Mouse (Mus musculus): ENCODE measurements around the gene Cxcl13. TPM values are rescaled to one million over a fixed set of nuclear protein-coding genes. Genes with fewer than 3 reads are reported as not detected.

The Cxcl13 gene
- polyA plus RNA-seq, 1 experiment from 2014 or later = 2.4 TPM

GRCm38 (mm10) chr5:95976299-95976698 is 19.5 kb downstream of the Cxcl13 start:
- H3K9me3 ChIP-seq (ENCODE audit: low read depth, low read length) = no peaks in the 10 kb centered on the region
- no peak overlapping the region for H3K4me2 ChIP-seq
- 65% methylated on average over 1 of the region's 1 CpGs for WGBS
- no peak overlapping the region for H3K27ac ChIP-seq (ENCODE audit: low read depth)
- no peak overlapping the region for H3K9ac ChIP-seq
- no peak for TF ChIP-seq CTCF (IDR thresholded peaks at IDR 0.05; ENCODE audit: low read depth)
- no peaks in the 10 kb centered on the region for H3K4me1 ChIP-seq (ENCODE audit: insufficient read depth)
- no peaks in the 10 kb centered on the region for H3K36me3 ChIP-seq (ENCODE audit: insufficient read depth)
- H3K27me3 ChIP-seq (ENCODE audit: insufficient read depth, low read length) = no peaks in the 10 kb centered on the region
- no peak for ATAC-seq (ENCODE audit: insufficient read depth)
- no peak overlapping the region for H3K4me3 ChIP-seq (ENCODE audit: low read depth, low read length)
- no peak for DNase-seq

- no peak overlapping the region for H3K4me3 ChIP-seq (ENCODE audit: low read depth, low read length)
- TF ChIP-seq CTCF (IDR thresholded peaks at IDR 0.05; ENCODE audit: low read depth) = no peak
- H3K4me2 ChIP-seq = no peak overlapping the region
- H3K36me3 ChIP-seq (ENCODE audit: insufficient read depth) = no peaks in the 10 kb centered on the region
- no peaks in the 10 kb centered on the region for H3K4me1 ChIP-seq (ENCODE audit: insufficient read depth)
- no peak overlapping the region for H3K9ac ChIP-seq
- 36% methylated on average over 5 of the region's 5 CpGs for WGBS
- ATAC-seq (ENCODE audit: insufficient read depth) (no peak), DNase-seq (no peak)
- no peaks in the 10 kb centered on the region for H3K9me3 ChIP-seq (ENCODE audit: low read depth, low read length)
- no peak overlapping the region for H3K27ac ChIP-seq (ENCODE audit: low read depth)
- no peaks in the 10 kb centered on the region for H3K27me3 ChIP-seq (ENCODE audit: insufficient read depth, low read length)
These were observed 27.2 kb downstream of the Cxcl13 start for GRCm38 (mm10) chr5:95983797-95984486.

DNA sequence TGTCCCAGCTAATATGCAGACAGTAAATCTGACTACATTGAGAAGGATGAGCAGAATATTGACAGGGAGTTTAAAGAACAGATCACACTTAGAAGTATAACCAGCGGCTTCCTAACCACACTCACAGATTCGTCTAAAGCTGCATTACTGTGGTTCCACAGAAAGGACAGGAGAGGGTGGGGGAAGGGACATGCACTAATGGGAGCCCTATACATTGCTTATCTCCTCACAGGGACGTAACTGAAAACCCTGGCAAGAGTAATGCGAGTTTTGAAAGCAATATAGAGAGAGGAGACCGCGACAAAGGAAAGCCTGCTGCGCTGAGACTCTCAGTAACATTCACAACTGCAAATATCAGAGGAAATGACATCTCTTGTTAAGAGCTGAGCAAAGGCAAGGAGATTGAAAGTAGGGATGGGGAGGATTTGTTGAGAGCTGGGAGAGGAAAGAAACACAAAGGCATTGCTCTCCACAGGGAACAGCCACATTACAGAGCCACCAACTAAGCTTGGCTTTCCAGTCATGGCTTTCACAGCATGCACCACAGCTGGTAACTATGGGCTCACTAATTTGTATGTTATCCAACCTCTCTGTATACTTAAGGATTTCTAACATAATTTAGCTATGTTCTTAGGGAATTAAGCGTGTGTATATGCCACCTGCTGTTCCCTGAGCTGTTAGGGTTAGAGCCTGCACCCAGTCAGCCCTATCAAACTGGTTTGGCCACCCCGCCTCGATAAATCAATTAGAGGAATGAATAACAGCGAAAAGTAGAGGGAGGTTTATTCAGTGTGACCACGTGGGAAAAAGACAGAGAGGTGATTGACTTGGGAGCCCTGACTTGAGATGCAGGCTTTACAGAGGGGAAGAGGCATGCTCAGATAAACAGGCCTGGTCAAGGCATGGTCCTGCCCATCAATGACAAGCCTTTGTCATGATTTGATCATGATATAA is 34.9 kb downstream of the Cxcl13 start:
- Histone ChIP-seq H3K36me3 (ENCODE audit: insufficient read depth) (no peaks in the 10 kb centered on the region), H3K27me3 (ENCODE audit: insufficient read depth, low read length) (no peaks in the 10 kb centered on the region), H3K4me1 (ENCODE audit: insufficient read depth) (no peaks in the 10 kb centered on the region), H3K9me3 (ENCODE audit: low read depth, low read length) (no peaks in the 10 kb centered on the region), H3K27ac (ENCODE audit: low read depth) (no peak overlapping the region), H3K9ac (no peak overlapping the region), H3K4me3 (ENCODE audit: low read depth, low read length) (no peak overlapping the region), H3K4me2 (no peak overlapping the region)
- DNase-seq (no peak), ATAC-seq (ENCODE audit: insufficient read depth) (no peak)
- WGBS = 19% methylated on average over 12 of the region's 12 CpGs
- TF ChIP-seq CTCF (IDR thresholded peaks at IDR 0.05; ENCODE audit: low read depth) = no peak

GRCm38 (mm10) chr5:95997276-95997675 is 40.5 kb downstream of the Cxcl13 start:
- DNase-seq (no peak), ATAC-seq (ENCODE audit: insufficient read depth) (no peak)
- Histone ChIP-seq H3K36me3 (ENCODE audit: insufficient read depth) (no peaks in the 10 kb centered on the region), H3K4me3 (ENCODE audit: low read depth, low read length) (no peak overlapping the region), H3K27me3 (ENCODE audit: insufficient read depth, low read length) (no peaks in the 10 kb centered on the region), H3K4me1 (ENCODE audit: insufficient read depth) (no peaks in the 10 kb centered on the region), H3K4me2 (no peak overlapping the region), H3K27ac (ENCODE audit: low read depth) (no peak overlapping the region), H3K9me3 (ENCODE audit: low read depth, low read length) (no peaks in the 10 kb centered on the region), H3K9ac (no peak overlapping the region)
- TF ChIP-seq CTCF (IDR thresholded peaks at IDR 0.05; ENCODE audit: low read depth) = no peak
- 80% methylated on average over 3 of the region's 3 CpGs for WGBS

DNA sequence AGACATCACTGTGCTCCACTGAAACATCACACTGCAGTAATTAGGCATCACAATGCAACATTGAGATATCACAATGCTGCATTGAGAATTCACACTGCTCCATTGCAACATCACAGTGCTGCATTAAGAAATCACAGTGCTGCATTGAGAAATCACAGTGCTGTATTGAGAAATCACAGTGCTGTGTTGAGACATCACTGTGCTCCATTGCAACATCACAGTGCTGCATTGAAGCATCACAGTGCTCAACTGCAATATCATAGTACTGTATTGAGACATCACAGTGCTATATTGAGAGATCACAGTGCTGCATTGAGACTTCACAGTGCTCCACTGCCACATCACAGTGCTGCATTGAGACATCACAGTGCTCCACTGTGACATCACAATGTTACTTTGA is 46.6 kb downstream of the Cxcl13 start:
- no peak overlapping the region for H3K27ac ChIP-seq (ENCODE audit: low read depth)
- no peaks in the 10 kb centered on the region for H3K4me1 ChIP-seq (ENCODE audit: insufficient read depth)
- no peaks in the 10 kb centered on the region for H3K9me3 ChIP-seq (ENCODE audit: low read depth, low read length)
- H3K36me3 ChIP-seq (ENCODE audit: insufficient read depth) = no peaks in the 10 kb centered on the region
- no peaks in the 10 kb centered on the region for H3K27me3 ChIP-seq (ENCODE audit: insufficient read depth, low read length)
- TF ChIP-seq CTCF (IDR thresholded peaks at IDR 0.05; ENCODE audit: low read depth) = no peak
- no peak overlapping the region for H3K4me3 ChIP-seq (ENCODE audit: low read depth, low read length)
- no peak overlapping the region for H3K9ac ChIP-seq
- ATAC-seq (ENCODE audit: insufficient read depth) (no peak), DNase-seq (no peak)
- no peak overlapping the region for H3K4me2 ChIP-seq

DNA sequence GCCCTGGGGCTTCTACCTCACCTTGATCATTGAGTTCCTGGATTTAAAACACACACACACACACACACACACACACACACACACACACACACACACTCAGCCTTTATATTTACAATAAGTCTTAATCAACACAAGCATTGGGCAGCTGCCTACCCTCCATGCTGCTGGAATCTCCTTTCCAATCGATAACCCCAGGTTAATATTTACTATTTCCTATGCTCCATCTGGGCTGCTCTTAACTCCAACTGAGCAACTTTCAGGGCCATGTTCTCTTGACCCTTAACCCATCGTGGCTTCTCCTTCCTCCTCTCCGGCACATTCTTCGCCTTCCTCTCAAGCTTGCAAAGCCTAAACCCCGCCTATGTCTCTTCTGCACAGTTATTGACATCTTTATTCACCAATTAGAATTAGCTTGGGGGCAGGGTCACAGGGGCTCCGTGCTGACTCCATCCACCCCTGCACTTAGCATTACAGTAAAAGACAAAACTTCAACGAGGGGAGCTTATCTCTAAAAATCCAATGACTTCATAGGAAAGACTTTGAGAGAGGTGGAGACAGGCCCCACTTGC is 51.6 kb downstream of the Cxcl13 start:
- no peak overlapping the region for H3K9ac ChIP-seq
- no peaks in the 10 kb centered on the region for H3K4me1 ChIP-seq (ENCODE audit: insufficient read depth)
- 56% methylated on average over 7 of the region's 7 CpGs for WGBS
- TF ChIP-seq CTCF (IDR thresholded peaks at IDR 0.05; ENCODE audit: low read depth) = no peak
- DNase-seq (no peak), ATAC-seq (ENCODE audit: insufficient read depth) (no peak)
- H3K27ac ChIP-seq (ENCODE audit: low read depth) = no peak overlapping the region
- no peaks in the 10 kb centered on the region for H3K27me3 ChIP-seq (ENCODE audit: insufficient read depth, low read length)
- H3K4me2 ChIP-seq = no peak overlapping the region
- H3K36me3 ChIP-seq (ENCODE audit: insufficient read depth) = no peaks in the 10 kb centered on the region
- H3K9me3 ChIP-seq (ENCODE audit: low read depth, low read length) = no peaks in the 10 kb centered on the region
- no peak overlapping the region for H3K4me3 ChIP-seq (ENCODE audit: low read depth, low read length)

DNA sequence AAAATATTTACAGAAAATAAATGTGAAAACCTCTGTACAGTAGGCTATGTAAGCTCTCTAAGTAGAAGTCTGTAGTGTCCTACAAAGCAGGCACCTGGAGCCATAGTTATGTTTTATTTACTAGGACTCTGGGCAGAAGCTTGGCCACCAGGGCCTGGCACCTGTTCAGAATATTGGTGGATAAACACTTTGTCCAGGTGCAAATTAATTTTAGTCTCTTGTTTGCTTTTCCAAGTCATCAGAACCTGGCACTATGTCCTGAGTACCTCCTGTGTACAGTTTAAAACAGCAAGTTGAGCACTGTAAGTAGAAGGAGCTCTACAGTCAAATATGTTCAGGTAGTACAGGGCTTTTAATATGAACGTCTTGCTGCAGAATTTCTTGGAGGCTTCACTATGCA is 52.3 kb downstream of the Cxcl13 start:
- TF ChIP-seq CTCF (IDR thresholded peaks at IDR 0.05; ENCODE audit: low read depth) = no peak
- H3K27ac ChIP-seq (ENCODE audit: low read depth) = no peak overlapping the region
- DNase-seq = no peak
- H3K4me1 ChIP-seq (ENCODE audit: insufficient read depth) = no peaks in the 10 kb centered on the region
- no peaks in the 10 kb centered on the region for H3K27me3 ChIP-seq (ENCODE audit: insufficient read depth, low read length)
- no peaks in the 10 kb centered on the region for H3K36me3 ChIP-seq (ENCODE audit: insufficient read depth)
- H3K4me2 ChIP-seq = no peak overlapping the region
- ATAC-seq (ENCODE audit: insufficient read depth) = no peak
- H3K9me3 ChIP-seq (ENCODE audit: low read depth, low read length) = no peaks in the 10 kb centered on the region
- H3K9ac ChIP-seq = no peak overlapping the region
- no peak overlapping the region for H3K4me3 ChIP-seq (ENCODE audit: low read depth, low read length)
- 49% methylated on average over 1 of the region's 1 CpGs for WGBS

Other genes with a start within 250 kb of the Cxcl13 start
- gene Gm7978, start 220.8 kb upstream of the Cxcl13 start, polyA plus RNA-seq (2014; fragmentation: Nextera tagmentation; extraction: Ambion mirVana) = not detected in 2 replicates
- gene Gm7982, start 214.9 kb upstream of the Cxcl13 start, polyA plus RNA-seq (2014; fragmentation: Nextera tagmentation; extraction: Ambion mirVana) = not detected in 2 replicates
- gene E330014E10Rik, start 181.0 kb upstream of the Cxcl13 start, polyA plus RNA-seq (2014; fragmentation: Nextera tagmentation; extraction: Ambion mirVana) = not detected in 2 replicates
- 27.4 and 31.7 TPM in 2 replicates for gene Cnot6l, start 207.2 kb downstream of the Cxcl13 start, polyA plus RNA-seq (2014; fragmentation: Nextera tagmentation; extraction: Ambion mirVana)